Mouse (Mus musculus) right cerebral cortex, postnatal 36 days (tissue): Measurements from ENCODE around the gene Chst12.
"Not testable (repeated sequence)": the region's sequence is repeated elsewhere in the genome, so short reads cannot be mapped to it uniquely, and the experiment has no call there.

ENCODE experiments used
- DNase-seq, 2 experiments: peaks; one replicate each; pipeline ENCODE4 v3.0.0; 2022; ENCODE audit warnings: low spot score in 2 of 2, mixed read lengths in 1 of 2

Gene Chst12

DNA sequence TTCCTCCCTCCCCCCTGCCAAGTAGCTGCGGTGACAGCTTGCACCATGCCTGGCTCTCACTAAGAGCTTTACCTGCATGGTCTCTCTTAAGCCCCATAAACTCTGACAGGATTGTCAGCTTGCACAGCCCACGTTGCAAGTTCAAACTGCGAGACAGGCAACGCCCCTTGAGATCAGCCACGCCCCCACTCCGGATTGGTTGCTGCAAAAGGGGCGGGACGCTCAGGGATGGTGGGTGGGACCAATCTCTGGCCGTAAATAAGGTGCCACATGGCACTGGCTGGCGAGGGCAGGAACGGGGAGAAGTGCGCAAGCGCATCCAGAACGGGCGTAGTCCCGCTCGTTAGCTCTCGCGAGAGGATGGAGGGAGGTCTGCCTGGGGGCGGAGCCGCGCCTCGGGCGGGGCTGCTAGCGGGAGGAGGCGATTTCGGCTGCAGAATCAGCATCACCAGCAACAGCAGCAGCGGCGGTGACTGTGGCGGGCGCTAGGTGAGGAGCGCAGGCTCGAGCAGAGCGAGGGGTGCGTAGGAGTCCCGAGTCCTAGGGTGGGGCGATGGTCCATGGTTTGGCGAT lies at the start of gene Chst12:
Gene Chst12 (plus strand): TSS at position 343 of the 573 bp plus-strand sequence.
- peak; percentile 98 to 99 for DNase-seq

DNA sequence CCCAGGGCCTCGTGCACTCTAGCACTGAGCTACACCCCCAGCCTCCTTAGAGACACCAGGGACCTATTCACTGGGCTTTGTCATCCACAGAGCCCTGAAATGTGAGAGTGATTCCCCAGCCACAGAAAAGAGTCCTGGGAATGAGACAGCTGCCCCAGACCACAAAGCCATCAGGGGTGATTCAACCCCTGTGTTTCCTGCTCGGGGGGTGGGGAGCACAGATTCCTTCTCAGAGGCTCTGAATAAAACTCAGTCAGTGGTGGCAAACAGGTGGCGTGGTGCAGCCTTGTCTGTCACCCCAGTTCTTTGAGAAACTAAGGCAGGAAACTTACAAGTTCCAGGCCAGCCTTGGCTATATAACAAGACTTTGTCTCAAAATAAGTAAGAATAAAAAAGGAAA lies 43.9 kb upstream of the Chst12 start:
- no peak for DNase-seq

DNA sequence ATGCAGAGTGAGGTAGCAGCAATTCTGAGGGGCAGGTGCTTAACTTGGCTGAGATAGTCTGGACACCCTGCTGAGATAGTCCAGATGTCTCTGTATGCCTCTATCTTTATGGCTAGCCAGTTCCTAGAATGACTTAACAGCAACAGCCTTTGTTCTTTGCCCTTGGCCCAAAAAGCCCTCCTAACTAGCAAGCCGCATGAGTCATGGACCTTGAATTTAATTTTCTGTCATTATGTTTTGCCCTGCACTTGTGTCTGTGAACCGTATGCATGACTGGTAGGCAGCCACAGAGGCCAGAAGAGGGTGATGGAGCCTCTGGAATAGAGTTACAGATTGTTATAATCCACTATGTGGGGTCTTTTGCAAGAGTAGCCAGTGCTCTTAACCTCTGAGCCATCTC lies 42.2 kb upstream of the Chst12 start:
- not testable (repeated sequence) for DNase-seq

DNA sequence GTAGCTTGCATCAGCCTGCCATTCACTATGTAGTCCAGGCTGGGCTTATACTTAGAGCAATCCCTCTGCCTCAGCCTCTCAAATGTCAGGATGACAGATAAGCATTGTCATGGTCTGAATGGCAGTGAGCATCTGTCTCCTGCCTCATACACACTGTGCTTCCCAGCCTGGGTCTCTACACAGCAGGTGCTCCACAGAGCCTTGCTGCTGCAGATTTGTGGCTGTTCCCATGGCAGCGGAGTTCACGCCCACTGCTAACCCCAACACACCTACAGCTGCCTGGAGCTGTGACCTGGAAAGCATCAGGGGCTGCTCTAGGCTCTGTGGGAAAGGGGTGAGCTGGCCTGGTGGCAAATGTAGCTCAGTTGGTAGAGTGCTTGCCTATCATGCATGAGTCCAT lies 40.4 kb upstream of the Chst12 start:
- DNase-seq: no peak

DNA sequence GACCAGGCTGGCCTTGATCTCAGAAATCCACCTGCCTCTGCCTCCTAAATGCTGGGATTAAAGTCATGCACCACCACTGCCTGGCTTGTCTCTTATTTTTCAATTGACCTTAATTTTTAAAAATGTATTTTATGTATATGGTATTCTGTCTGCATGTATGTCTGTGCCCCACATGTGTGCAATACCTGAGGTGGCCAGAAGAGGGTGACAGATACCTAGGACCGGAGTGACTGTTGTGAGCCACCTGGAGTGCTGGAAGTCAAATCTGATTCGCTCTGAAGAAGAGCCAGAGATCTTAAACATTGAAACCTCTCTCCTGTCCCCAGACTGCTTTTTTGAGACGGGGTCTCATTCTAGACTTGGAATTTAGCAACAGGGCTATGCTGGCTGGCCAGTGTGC lies 33.0 kb upstream of the Chst12 start:
- no peak for DNase-seq

DNA sequence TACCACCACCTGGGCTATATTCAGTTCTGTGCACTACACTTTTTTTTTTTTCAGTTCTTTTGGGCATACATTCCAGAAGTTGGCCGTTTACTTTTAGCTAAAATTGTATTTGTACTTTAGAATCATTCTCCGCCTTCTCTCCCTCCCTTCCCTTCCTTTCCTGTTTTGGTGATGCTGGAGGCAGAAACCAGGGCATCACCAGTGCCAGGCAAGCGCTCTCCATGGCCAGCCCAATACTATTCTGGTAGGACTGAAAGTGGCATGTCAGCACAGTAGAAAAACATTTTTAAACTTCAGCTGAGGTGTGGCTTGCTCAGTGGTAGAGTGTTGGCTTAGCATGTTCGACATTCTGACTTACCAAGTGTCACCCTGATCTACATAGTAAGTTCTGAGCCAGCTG lies 23.9 kb upstream of the Chst12 start:
- DNase-seq: peak in 1 of 2 experiments; percentile 28

DNA sequence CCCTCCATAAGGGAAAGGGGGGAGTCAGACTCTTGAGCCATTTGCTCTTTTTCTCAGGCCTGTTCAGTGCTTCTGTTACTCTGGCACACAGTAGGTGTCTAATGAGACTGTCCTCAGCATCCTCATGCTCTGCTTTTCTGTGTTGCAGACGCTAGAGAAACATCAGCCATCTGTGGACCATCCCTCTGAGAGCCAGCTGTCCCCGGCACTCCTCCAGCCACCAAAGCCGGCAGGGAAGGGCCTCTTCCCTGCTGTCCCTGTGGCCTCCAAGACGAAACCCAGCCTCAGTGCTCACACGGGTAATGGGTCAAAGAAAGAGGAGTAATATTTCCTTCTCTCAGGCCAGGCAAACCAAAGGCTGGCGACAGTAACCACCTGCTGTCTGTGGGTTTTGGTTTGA lies 14.2 kb upstream of the Chst12 start:
- DNase-seq: no peak

DNA sequence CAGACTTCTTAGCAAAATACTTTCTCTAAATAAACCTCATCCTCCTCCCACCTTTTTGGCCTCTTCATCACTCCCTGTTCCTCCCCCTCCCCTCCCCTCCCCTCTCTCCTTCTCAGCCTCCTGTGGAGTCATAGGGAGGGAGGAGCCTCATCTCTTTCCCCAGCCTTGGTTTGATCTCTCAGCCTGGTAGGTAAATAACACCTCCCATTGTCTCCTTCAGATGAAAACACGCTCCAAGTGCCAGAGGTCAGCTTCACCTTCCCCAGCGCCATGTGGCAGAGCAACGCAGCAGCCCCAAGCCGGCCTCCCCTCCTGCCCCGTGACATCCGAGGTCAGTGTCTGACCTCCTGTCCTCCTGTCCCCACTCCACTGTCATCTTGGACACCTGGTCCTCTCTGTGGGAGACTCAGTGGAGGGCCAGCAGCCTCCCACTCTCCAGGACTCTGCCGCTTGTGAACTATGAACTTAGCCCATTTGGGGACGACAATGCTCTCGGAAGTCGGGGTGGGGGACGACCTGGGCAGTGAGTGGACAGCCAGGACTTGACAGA lies 12.6 kb upstream of the Chst12 start:
- no peak for DNase-seq

DNA sequence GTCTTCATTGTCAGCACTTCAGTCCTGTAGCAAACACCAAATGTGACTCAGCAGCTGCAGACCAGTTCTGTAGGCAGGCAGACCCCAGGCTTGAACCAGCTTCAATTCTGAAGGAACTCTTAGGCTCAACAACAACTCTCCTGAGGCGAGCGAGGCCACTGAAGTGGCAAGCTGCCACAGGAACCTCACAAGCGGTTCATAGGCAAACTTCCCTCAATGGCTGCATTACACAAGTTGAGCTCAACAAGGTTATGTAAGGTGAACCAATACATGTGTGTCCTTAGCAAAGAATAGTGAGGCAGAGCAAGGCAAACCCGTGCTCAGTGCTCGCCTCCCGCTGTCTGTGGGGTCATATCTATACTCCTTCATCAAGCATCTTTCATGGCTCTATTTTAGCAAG lies 7.2 kb upstream of the Chst12 start:
- no peak for DNase-seq

DNA sequence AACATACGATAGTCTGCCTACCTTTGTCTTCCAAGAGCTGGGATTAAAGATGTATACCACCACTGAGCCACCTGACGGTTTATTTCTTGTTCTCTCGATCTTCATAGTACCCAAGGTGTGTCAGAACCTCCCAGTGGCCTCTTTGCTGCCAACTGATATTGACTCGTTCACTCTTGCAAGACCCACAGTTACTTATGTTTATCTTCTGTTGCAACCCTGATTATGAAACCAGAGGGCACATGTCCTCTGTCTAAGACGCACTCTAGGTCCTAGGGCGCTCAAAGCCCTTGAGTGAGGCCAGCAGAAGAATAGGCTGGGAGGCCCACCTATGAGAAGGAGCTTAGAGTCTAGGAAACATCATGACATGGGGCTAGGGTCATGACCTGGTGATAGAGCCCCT lies 4.6 kb upstream of the Chst12 start:
- DNase-seq: no peak

DNA sequence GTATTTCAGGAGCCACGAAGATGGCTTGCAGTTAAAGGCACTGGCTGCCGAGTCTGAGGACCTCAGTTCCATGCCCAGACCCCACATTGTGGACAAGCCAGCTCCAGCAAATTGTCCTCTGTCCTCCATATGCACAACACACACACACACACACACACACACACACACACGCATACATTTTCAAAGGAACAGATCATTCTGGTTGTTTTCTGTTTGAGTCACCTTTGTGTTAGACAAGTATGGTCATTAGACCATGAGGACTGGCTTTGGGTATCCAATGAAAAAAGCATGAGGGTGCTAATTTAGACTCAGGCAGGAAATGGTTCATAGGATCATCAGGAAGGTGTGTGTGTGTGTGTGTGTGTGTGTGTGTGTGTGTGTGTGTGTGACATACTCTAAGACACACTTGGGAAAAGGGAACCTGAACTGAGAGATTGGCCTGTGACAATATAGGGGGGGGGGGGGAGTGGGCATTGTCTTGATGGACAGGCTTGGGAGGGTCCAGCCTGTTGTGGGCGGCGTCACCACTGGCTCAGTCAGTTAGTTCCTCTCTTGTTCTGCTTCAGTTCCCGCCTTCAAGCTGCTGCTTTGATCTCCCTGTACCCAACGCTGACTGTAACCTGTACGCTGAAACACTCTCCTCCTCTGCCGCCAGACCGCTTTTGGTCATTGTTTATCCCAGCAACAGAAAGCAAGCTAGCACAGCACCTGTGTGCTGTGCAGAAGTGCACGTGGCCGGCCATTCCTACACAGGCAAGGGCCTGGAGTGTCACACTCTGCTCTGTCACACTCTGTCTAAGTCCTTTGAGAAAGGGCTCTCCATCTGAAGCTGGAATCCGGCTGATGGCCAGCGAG lies 3.1 kb upstream of the Chst12 start:
- no peak for DNase-seq

DNA sequence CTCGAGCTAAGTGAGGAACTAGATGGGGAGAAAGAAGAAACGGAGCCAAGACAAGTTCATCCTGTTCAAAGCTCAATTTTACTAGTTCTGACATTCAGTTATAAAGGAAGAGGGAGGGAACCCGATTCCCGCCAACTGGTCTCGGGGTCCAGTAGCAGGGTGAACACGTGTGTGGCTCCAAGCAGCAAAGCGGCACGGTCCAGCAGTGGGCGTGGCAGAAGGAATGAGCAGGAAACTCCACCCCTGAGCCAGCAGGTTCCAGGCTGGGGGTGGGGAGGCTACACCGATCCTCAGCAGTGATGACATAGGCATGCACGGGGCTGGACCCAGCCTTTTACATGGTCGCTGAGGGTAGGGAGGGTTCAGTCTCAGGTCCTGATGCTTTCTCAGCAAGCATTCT lies 2.4 kb upstream of the Chst12 start:
- not testable (repeated sequence) for DNase-seq

DNA sequence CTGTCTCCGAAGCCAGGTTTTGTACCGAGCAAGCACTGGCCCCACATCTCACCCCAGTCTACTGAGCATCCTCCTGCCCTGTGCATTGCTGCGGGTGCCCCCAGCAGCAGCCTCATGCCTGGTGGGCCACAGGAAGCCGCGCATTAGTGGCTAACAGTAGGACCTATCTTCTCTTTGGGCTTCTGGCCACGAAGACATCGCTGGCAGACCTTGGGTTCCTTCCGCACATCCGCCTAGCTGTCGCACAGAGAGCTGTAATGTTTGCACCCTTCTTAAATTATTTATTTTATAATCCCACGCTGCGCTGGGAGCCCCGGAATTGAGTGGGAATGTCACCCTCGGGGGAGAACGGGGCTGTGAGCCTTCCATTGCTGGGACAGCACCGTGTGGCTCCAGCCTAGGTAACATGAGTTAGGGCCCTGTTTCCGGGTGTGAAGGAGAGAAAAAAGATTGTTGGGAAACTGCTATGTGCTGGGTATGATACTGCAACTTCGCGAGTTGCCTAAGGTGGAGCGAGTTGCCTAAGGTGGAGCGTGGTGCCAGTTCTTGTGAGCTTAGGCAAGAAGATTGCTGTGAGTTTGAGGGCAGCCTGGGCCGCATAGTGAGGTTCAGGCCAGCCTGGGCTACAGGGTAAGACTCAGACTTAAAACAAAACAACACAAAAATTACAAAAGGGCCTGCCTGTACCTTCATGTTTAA lies 895 bp downstream of the Chst12 start:
- no peak for DNase-seq

DNA sequence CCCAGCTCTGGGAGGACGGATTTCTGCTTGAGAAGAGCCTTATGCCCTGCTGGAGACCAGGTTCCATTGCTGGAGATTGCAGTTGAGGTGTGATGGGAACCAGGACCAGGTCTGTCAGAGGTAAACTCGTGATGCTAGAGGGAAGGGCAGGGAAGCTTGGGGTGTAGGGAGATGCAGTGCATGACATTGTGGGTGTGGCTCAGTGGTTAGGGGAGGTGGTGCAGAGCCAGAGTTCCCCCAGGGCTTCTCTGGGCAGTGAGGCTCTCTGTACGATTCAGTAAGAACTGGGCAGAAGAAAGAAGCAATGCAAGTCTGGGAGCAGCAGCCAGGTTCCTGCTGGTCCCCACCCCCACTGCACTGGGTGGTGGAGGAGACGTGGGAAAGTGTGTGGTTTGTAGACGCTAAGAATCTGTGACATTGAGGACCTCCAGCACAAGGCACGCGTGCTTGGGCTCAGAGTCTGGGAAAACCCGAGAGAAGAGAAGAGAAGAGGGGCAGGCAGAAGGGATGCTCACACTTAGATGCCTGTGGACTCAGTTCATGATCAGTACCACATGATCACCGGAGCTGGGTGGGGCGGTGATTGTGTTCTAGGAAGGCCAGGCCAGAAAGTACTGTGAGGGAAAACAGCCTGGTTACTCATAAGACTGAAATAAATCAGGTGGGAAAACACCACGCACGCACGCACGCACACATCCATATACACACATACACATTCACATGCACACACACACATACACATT lies 2.3 kb downstream of the Chst12 start:
- no peak for DNase-seq

DNA sequence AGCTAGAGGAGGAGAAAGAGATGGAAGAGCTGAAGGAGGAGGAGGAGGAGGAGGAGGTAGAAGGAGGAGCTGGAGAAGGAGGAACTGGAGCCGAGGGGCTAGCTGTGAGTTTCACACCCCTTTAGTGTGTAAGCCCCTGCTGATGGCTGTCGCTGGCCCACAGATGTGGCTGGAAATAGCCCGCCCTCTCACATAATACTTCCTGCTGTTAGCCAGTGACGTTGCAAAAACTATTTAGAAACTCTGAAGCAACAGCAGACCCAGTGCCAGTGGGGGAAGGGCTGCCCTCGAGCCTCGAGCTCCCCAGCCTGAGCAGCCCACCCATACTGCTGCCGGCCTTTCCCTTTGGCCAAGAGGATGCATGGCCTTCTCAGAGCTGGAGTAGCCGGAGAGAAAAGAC lies 3.3 kb downstream of the Chst12 start:
- DNase-seq: no peak

DNA sequence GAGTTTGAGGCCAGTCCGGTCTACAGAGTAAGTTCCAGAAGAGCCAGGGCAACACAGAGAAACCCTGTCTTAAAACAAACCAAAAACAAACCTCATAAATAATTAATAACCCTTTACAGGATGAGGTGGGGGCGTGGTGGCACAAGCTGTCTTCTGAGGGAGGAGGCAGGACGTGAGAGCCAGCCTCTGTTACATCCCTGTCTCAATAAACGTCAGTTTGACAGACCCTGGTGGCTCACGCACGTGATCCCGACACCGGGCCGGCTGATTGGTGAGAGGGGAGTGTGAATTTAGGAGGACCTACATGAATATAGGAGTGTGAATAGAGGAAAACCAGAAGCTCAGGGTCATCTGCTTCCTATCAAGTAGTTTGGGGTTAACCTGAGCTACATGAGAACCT lies 3.9 kb downstream of the Chst12 start:
- no peak for DNase-seq

DNA sequence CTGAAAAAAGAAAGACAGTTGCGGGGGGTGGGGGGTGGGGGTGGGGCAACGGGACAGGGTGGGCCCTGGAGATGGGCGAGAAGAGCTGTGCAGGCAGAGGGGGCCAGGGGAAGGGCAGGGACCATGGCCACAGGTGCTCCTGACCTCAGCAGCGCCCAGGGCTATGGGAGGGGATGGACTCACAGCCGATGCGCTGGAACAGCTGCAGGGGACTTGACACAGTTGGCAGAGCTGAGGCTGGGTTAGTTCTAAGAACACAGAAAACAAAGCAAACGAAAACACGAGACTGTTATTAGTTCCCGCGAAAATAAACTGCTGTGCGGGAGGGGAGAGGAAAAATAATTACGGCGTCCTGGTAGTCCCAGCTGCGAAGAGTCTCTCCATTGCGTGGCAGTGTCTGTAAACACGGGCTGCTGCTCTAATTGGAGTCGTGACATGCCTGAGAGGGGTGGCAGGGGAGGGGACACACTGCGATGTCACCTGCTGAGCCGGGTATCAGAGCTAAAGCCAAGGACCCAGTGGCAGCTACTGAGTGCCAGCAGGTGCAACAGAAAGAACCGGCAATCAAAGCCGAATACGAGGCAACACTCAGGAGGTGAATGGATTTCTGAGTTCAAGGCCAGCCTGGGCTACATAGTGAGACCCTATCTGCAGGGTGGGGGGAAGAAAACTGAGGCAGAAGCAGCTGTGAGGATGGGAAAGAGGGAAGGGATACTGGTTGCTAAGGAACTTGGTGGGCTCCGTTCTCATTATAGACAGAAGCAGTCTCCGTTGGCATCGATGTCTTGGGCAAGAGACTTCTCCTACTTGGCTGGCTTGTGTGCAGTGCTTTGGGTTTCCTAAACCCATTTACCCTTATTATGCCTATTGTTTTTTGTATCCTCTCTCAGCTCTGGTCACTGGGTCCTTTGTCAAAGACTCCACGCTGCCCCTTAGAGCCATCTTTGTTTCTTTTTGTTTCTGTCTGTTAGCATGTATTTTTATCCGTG lies 5.0 kb downstream of the Chst12 start:
- DNase-seq: no peak

DNA sequence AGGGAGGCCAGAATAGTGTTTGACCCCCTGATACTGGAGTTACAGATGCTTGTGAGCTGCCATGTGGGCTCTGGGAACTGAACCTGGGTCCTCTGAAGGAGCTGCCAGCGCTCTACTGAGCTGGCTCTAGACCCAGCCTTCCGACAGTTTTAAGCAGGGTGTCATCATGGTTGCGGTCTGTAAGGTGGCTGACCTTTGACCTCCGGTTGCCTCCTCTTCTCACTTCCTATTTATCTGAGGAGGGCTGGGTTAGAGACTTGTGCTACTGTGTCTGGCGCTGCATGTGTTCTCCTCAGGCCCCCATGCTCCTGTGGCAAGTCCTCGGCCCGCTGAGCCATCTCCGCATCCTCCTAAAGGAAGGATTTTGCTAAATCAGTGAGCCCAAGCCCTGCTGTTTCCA lies 8.6 kb downstream of the Chst12 start:
- DNase-seq: no peak

DNA sequence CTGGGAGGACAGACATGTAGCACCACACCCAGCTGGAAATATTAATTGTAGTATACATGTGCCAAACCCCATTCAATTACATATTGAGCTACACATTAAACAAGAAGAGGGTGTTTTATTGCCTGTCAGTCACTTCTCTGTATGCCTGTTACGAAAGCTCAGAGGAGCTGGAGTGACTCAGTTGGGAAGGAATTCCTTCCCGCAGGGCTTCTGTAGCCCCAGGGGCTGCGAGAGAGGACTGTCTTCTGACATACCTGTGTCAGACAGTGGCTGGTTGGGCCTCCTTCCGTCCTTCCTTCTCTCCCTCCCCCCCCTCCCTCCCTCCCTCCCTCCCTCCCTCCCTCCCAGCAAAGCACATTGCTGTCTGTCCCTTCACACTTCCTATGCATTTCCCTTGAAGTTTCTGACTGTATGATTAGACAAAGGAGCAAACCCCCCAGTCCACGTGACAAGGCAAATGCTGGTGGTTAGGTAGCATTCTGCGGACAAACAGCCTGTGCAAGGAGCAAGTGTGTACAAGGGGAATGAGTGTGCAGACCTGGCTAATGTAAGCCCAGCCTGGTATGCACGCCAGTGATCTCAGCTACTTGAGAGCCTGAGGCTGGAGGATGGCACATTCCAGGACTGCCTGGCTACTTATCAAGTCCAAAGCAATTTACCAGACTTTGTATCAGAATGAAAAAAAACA lies 9.6 kb downstream of the Chst12 start:
- DNase-seq: no peak
